Mouse (Mus musculus): ENCODE measurements around the gene Coq2.

Coq2 gene

DNA sequence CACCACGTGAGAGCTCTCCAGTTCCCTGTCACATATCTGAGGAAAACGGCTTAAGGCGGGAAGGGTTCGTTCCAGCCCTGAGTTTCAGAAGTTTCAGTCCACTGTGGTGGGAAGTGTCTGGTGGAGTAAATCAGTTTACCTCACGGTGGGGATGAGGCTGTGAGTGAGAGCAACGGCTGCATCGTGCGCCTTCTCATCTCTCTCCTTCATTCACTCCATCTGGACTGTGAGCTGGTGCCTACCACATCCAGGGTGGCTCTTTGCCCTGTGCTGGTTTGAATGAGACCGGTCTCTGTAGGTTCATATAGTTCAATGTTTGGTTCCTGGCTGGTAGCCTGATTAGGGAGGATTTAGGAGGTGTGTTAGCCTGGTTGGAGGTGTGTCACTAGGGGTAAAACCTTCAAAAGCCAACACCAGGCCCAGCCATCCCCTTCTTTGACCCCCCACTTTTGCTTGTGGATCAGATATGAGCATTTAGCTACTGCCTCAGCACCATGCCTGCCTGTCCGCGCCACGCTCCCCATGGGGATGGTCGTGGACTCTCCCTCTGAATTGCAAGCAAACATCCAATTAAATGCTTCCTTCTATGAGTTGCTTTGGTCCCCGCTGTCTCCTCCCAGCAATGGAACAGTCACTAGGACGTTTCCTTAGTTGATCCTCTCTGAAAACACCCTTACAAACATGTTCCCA lies 55.2 kb downstream of the Coq2 start:
- no peak for DNase-seq

DNA sequence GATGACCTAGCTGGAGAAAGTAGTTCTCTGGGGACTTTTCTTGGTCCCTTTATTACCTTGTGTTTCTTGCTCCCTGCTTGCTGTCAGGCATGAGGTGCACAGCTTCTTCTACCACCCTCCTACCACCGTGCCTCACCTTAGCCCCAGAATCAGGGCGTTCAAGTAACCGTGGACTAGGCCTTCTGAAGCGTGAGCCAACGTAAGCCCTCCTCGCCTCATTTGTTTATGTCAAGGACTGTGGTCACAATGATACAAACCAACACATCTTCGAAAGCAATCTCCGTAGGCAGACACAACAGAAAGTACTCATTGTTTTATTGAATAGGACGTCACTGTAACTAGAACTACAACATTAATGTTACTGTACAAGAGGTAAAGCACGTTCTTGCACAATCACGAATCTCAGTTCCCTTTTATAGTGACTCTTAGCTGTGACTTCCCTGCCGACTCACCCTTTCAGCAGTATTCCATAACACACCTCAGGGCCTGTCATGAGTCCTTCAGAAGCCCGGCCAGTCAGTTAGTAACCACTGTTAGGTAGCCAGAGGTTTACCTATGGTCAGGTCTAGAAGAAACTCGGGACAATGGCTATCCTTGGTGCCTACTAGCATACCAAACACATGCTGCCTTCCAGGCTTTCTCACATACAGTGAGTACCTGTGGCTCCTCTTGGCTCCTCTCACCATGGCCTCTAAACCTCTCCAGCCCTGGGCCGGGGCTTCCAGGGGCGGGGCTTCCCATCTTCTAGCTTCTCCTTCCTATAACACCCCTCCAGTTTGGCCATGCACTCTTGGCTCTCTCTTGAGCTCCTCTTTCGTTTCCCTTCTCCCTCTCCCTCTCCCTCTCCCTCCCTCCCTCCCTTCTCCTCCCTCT lies 60.8 kb downstream of the Coq2 start:
- DNase-seq, result no peak

DNA sequence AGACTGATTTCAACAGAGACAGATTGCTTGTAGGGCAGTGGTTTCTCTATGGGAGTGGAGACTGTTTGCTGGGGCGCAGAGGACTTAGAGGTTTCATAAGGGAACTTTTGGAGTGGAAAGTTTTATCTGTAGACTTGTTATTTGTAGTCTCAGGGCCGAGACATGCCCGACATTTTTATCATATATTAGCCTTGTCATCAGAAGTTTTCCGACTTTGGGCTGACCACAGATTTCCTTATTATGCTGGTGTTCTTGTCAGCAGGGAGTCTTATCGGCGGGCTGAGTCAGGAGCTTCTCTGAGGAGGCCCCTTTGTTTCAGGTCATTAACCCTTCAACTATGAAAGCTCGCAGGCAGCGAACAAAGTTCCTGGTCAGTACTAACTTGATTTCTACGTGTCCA lies 67.1 kb downstream of the Coq2 start:
- DNase-seq, result no peak

DNA sequence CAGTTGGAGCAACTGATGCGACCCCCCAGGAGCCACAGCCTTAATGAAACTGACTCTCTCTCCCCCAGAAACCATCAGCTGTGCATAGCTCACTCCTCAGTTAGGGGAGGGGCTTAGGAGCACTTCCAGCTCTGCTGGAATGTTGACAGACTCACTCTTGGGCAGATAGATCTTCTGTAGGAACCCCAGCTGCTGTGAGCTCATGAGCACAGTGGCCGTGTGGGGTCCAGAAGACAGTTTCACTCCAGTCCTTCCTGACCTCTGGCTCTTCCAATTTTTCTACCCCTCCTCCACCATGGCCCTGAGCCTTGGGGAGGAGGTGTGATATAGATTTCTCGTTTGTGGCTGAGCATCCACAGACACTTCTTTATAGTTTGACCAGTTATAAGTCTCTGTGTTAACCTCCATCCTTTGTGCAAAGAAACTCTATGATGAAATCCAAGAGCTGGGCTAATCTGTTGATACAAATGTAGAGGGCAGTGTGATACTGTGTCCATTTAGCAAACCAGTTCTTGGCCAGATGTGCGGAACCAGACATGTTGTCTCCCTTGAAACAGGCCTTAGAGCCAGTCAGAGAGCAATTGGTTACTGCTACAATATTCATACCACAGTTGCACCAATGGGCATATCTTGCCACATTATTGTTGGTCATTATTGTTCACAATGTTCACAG lies 67.7 kb downstream of the Coq2 start:
- DNase-seq, result no peak

DNA sequence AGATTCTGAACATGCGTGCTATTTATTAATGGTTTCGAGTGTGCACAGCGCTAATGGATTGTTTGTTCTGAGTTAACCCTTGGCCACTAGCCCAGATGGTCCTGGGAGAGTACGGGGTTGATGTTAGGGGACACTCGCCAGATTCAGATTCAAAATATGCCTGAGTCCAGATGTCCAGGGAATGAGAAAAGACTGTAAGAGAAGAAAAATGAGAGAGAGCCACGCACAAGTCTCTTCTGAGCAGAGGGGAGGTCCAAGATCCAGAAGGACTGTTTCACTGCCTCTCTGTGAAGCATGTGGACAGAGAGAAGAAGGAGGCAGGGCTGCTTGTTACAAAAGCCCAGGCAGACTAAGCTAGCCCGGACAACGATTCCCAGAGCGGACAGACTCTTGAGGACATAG lies 69.1 kb downstream of the Coq2 start:
- DNase-seq, result no peak

All from thymus, adult 18-20 months (tissue).